Mouse (Mus musculus) stomach, embryonic 14.5 days (tissue): Measurements from ENCODE around the gene Gpm6b. TPM values are rescaled to one million over a fixed set of nuclear protein-coding genes. Genes with fewer than 3 reads are reported as not detected.

Experiments used
- ATAC-seq: fragments of 200-750 bp; cut with Nextera tagmentation; 2 replicates; pipeline ENCODE4 v1.8.0; 2017; ENCODE audit warnings: low read depth, moderate TSS enrichment; ENCODE audit not compliant: insufficient number of reproducible peaks, insufficient read depth, low FRiP score
- H3K27ac ChIP-seq: fragments of 300-500 bp; sonication (generic); 2 replicates; pipeline ENCODE4 v1.5.1; 2014; ENCODE audit warnings: mild to moderate bottlenecking, low read length, moderate library complexity, mixed read lengths
- H3K27me3 ChIP-seq: fragments of 300-500 bp; sonication (generic); 2 replicates; pipeline ENCODE4 v1.6.1; 2014; ENCODE audit warnings: low read length, control low read depth, mixed read lengths; ENCODE audit not compliant: control insufficient read depth, insufficient read depth
- H3K36me3 ChIP-seq: fragments of 300-500 bp; sonication (generic); 2 replicates; pipeline ENCODE4 v1.6.1; 2014; ENCODE audit warnings: mild to moderate bottlenecking, control low read depth, low read length, moderate library complexity, mixed read lengths; ENCODE audit not compliant: control insufficient read depth, insufficient read depth
- H3K4me1 ChIP-seq: fragments of 300-500 bp; sonication (generic); 2 replicates; pipeline ENCODE4 v1.6.1; 2014; ENCODE audit warnings: low read length, control low read depth, mixed read lengths; ENCODE audit not compliant: control insufficient read depth, insufficient read depth
- H3K4me2 ChIP-seq: fragments of 300-500 bp; sonication (generic); replicated peaks from 2 replicates; pipeline ENCODE4 v1.6.1; 2014; ENCODE audit warnings: low read depth, low read length, control low read depth
- H3K4me3 ChIP-seq: fragments of 300-500 bp; sonication (generic); 2 replicates; pipeline ENCODE4 v1.5.1; 2014; ENCODE audit warnings: low read depth, low read length, control low read depth
- H3K9ac ChIP-seq: fragments of 300-500 bp; sonication (generic); replicated peaks from 2 replicates; pipeline ENCODE4 v1.6.1; 2014; ENCODE audit warnings: low read depth, mild to moderate bottlenecking, control low read depth, low read length, moderate library complexity, mixed read lengths
- H3K9me3 ChIP-seq: fragments of 300-500 bp; sonication (generic); 2 replicates; pipeline ENCODE4 v1.6.1; 2016; ENCODE audit warnings: low read depth, low read length, control low read depth; ENCODE audit not compliant: control insufficient read depth
- WGBS: fragments of 180-500 bp; shearing (Covaris S2); extraction: QIAGEN DNeasy Blood & Tissue Kit; methylation state at CpG from one replicate; pipeline ENCODE4 v1.1.7; 2014; 5-methylcytosine and 5-hydroxymethylcytosine counted together
- polyA plus RNA-seq: library from polyadenylated mRNA; unstranded; fragments of >200 nt; fragmentation: Nextera tagmentation; extraction: Ambion mirVana; gene quantifications from 2 replicates; pipeline ENCODE4 v1.2.1, GENCODE M21; 2014

Gene Gpm6b
- polyA plus RNA-seq, 1 experiment from 2014 or later, result 47.5 TPM

DNA sequence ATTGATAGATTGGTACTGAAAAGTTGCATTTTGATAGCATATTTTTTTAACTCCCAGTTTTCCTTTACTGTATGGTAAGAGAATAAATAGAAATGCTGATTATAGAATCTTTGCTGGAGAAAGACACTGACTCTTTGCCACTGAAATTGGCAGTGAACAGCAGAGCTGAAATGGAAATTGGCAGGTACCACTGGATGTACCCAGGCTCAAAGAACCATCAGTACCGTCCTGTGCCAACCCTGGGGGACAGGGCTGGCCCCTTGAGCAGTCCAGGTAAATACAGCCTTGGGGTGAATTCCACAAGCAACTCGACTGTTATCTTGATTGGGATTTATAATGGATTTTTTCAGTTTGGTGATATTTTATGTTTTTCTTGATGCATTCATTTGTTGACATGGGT, 114.7 kb downstream of the Gpm6b start:
- Histone ChIP-seq H3K9me3 (no peaks in the 10 kb centered on the region), H3K36me3 (no peaks in the 10 kb centered on the region), H3K4me3 (no peak overlapping the region), H3K27ac (no peak overlapping the region), H3K27me3 (no peaks in the 10 kb centered on the region), H3K4me2 (no peak overlapping the region), H3K9ac (no peak overlapping the region), H3K4me1 (no peaks in the 10 kb centered on the region)
- no peak for ATAC-seq
- WGBS, result 58% methylated on average over 2 of the region's 2 CpGs

GRCm38 (mm10) chrX:166354913-166355312, 116.2 kb downstream of the Gpm6b start:
- Histone ChIP-seq H3K9ac (no peak overlapping the region), H3K4me3 (no peak overlapping the region), H3K9me3 (no peaks in the 10 kb centered on the region), H3K27ac (no peak overlapping the region), H3K4me1 (no peaks in the 10 kb centered on the region), H3K27me3 (no peaks in the 10 kb centered on the region), H3K36me3 (no peaks in the 10 kb centered on the region), H3K4me2 (no peak overlapping the region)
- ATAC-seq, result no peak
- WGBS, result 65% methylated on average over 1 of the region's 1 CpGs

GRCm38 (mm10) chrX:166356276-166356675, 117.6 kb downstream of the Gpm6b start:
- H3K9me3 ChIP-seq, result no peaks in the 10 kb centered on the region
- H3K27me3 ChIP-seq, result no peaks in the 10 kb centered on the region
- H3K4me1 ChIP-seq, result no peaks in the 10 kb centered on the region
- H3K27ac ChIP-seq, result no peak overlapping the region
- ATAC-seq, result no peak
- WGBS, result 88% methylated on average over 3 of the region's 3 CpGs
- H3K9ac ChIP-seq, result no peak overlapping the region
- no peak overlapping the region for H3K4me2 ChIP-seq
- H3K36me3 ChIP-seq, result no peaks in the 10 kb centered on the region
- no peak overlapping the region for H3K4me3 ChIP-seq

- ATAC-seq, result no peak
- Histone ChIP-seq H3K4me1 (no peaks in the 10 kb centered on the region), H3K27me3 (no peaks in the 10 kb centered on the region), H3K4me3 (no peak overlapping the region), H3K9me3 (no peaks in the 10 kb centered on the region), H3K27ac (no peak overlapping the region), H3K9ac (no peak overlapping the region), H3K36me3 (no peaks in the 10 kb centered on the region), H3K4me2 (no peak overlapping the region)
- WGBS, result 63% methylated on average over 2 of the region's 2 CpGs
Measured at GRCm38 (mm10) chrX:166358955-166359354, 120.2 kb downstream of the Gpm6b start.

DNA sequence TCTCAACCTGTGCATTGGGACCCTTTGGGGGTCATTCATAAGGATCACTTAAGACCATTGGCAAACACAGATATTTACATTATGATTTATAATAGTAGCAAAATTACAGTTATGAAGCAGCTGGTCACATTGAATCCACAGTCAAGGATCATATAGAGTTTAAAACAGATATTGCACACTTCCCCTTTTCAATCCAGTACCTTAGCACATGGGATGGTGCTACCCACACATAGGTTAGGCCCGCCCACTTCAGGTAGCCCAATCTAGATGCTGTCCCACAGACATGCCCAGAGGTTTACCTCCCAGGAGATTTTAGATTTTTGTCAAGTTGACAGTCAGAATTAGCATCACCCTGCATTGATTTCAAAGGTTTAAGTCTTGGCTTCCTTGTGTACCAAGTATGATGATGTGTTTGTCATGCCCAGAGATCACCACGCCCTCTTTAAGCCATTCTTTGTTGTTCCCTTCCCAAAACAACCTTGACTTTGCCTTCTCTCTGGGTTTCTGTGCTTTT, 121.3 kb downstream of the Gpm6b start:
- Histone ChIP-seq H3K36me3 (no peaks in the 10 kb centered on the region), H3K9me3 (no peaks in the 10 kb centered on the region), H3K27me3 (no peaks in the 10 kb centered on the region), H3K4me2 (no peak overlapping the region), H3K9ac (no peak overlapping the region), H3K27ac (no peak overlapping the region), H3K4me1 (no peaks in the 10 kb centered on the region), H3K4me3 (no peak overlapping the region)
- ATAC-seq, result no peak
- 88% methylated on average over 2 of the region's 2 CpGs for WGBS

GRCm38 (mm10) chrX:166360455-166360854, 121.7 kb downstream of the Gpm6b start:
- WGBS, result 81% methylated on average over 4 of the region's 4 CpGs
- H3K27me3 ChIP-seq, result no peaks in the 10 kb centered on the region
- ATAC-seq, result no peak
- no peaks in the 10 kb centered on the region for H3K9me3 ChIP-seq
- H3K36me3 ChIP-seq, result no peaks in the 10 kb centered on the region
- H3K4me2 ChIP-seq, result no peak overlapping the region
- no peak overlapping the region for H3K4me3 ChIP-seq
- no peak overlapping the region for H3K27ac ChIP-seq
- H3K9ac ChIP-seq, result no peak overlapping the region
- no peaks in the 10 kb centered on the region for H3K4me1 ChIP-seq

DNA sequence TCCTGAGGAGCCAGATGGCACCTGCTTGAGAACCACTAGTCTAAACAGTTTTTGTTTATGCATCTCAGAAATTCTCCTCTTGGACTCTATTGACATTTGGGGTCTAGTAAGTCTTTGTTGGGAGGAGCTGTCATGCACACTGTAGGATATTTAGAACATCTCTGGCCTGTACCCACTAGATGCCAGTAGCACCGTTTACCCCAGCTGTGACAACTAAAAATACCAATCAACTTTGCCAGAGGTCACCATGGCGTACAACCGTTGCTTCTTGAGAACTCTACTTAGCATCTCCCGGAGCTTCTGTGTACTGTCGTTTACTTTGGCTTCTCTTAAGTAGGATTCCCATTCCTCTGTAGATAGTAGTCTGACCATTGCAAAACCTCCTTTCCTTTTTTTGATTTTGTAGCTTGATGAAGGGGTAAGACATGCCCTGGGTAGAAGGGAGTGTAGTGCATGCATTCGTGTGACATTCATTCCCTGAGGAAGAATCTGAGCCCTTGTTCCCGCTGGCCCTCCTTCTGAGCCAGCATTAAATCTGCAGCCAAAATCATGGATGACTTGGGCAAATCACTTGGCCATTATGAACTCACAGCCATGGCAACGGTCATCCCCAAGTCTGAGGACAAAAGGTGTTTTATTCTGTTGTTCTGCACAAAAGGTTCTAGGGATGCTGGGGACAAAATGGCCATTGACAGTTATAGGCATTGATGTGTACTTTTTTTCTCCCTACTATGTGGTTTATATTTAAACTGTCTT, 126.9 kb downstream of the Gpm6b start:
- H3K4me1 ChIP-seq, result no peaks in the 10 kb centered on the region
- no peak overlapping the region for H3K9ac ChIP-seq
- ATAC-seq, result no peak
- WGBS, result 78% methylated on average over 8 of the region's 8 CpGs
- no peaks in the 10 kb centered on the region for H3K36me3 ChIP-seq
- H3K9me3 ChIP-seq, result no peaks in the 10 kb centered on the region
- H3K27ac ChIP-seq, result no peak overlapping the region
- H3K27me3 ChIP-seq, result no peaks in the 10 kb centered on the region
- no peak overlapping the region for H3K4me3 ChIP-seq
- H3K4me2 ChIP-seq, result no peak overlapping the region

DNA sequence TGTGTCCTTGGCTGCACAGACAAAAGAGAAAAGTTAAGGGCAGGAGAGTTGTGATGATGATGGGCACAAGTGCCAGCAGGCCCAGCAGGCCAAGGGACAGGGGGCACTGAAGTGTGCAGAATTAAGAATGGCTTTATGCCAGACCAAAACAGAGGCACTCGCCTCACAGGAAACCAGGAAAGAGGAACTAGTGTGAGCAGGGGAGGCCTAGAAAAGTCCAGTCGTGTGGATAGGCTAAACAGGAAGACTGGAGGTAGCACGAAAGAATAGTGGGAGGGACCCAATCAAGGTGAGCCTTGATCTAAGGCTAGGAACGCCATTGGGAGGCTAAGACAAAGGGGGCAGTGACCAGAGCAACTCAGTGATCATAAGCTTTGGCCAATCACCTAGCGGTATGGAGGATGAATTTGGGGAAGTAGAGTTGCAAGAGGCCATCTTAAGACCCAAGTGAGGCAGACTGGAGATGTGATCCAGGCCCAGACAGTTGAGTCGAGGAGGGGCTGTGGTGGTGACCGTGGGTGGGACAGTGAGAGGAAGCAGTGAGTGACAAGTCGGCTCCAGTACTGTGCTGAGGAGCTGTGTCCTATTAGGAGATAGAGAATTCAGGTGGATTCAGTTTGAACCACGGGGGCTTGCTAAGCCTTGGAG, 138.1 kb downstream of the Gpm6b start:
- Histone ChIP-seq H3K36me3 (no peaks in the 10 kb centered on the region), H3K4me3 (no peak overlapping the region), H3K27ac (no peak overlapping the region), H3K4me1 (no peaks in the 10 kb centered on the region), H3K27me3 (no peaks in the 10 kb centered on the region), H3K4me2 (no peak overlapping the region), H3K9ac (no peak overlapping the region), H3K9me3 (no peaks in the 10 kb centered on the region)
- 74% methylated on average over 9 of the region's 9 CpGs for WGBS
- no peak for ATAC-seq
